Mouse (Mus musculus) liver, adult 2 months (tissue): ENCODE measurements around the gene Prelp. TPM values are rescaled to one million over a fixed set of nuclear protein-coding genes. Genes with fewer than 3 reads are reported as not detected.

Experiments
- DNase-seq: peaks from one replicate; pipeline ENCODE4 v3.0.0-alpha.2; 2011; ENCODE audit warnings: low read depth, low spot score; ENCODE audit errors: extremely low read depth
- H3K27ac ChIP-seq: fragments of 200-500 bp; replicated peaks from 2 replicates; pipeline ENCODE4 v1.5.1; 2012; ENCODE audit warnings: low read depth, mild to moderate bottlenecking, control low read depth, inconsistent platforms, low read length; ENCODE audit not compliant: insufficient read depth
- H3K27me3 ChIP-seq: fragments of 200-500 bp; 2 replicates; pipeline ENCODE4 v1.6.1; 2012; ENCODE audit warnings: mild to moderate bottlenecking, moderate library complexity, low read length, inconsistent platforms; ENCODE audit not compliant: control insufficient read depth, insufficient read depth
- H3K36me3 ChIP-seq: fragments of 200-500 bp; 2 replicates; pipeline ENCODE4 v1.6.1; 2012; ENCODE audit warnings: low read length, inconsistent platforms; ENCODE audit not compliant: control insufficient read depth, insufficient read depth
- H3K4me1 ChIP-seq: fragments of 200-500 bp; 2 replicates; pipeline ENCODE4 v1.6.1; 2011; ENCODE audit warnings: low read length; ENCODE audit not compliant: control insufficient read depth, insufficient read depth
- H3K4me3 ChIP-seq: fragments of 200-500 bp; 2 replicates; pipeline ENCODE4 v1.5.1; 2011; ENCODE audit warnings: low read depth, mild to moderate bottlenecking, control low read depth, low read length, moderate library complexity; ENCODE audit not compliant: insufficient read depth
- H3K79me2 ChIP-seq: fragments of 200-500 bp; 2 replicates; pipeline ENCODE4 v1.6.1; 2012; ENCODE audit warnings: inconsistent platforms, mild to moderate bottlenecking, low read length, moderate library complexity; ENCODE audit not compliant: control insufficient read depth, insufficient read depth
- H3K9ac ChIP-seq: fragments of 200-500 bp; 2 replicates; pipeline ENCODE4 v1.6.1; 2012; ENCODE audit warnings: low read depth, mild to moderate bottlenecking, control low read depth, inconsistent platforms, low read length
- CTCF ChIP-seq: fragments of 200-500 bp; IDR thresholded peaks from 2 replicates; pipeline ENCODE4 v1.5.1; 2011; ENCODE audit warnings: low read depth, low read length, control low read depth
- POLR2A ChIP-seq: fragments of 200-500 bp; IDR thresholded peaks from 2 replicates; pipeline ENCODE4 v1.6.1; 2011; ENCODE audit warnings: low read length, control low read depth; ENCODE audit not compliant: insufficient read depth; ENCODE audit errors: extremely low read depth
- WGBS: fragments of 180-500 bp; shearing (Covaris S2); methylation state at CpG from one replicate; pipeline ENCODE4 v1.1.7; 2018; 5-methylcytosine and 5-hydroxymethylcytosine counted together
- polyA plus RNA-seq: library from polyadenylated mRNA; depleted of rRNA; stranded (reverse); fragments of >200 nt; gene quantifications from 2 replicates; pipeline ENCODE4 v1.2.3, GENCODE M21; 2012
- total RNA-seq: library from RNA; depleted of rRNA; stranded (reverse); fragments of >200 nt; gene quantifications from 2 replicates; pipeline ENCODE4 v1.2.3, GENCODE M21; 2014

Gene Prelp
- total and polyA plus RNA-seq, 2 experiments = 6.6 to 23.8 TPM

GRCm38 (mm10) chr1:133907949-133908658, 13.1 kb downstream of the Prelp start, which contains the start of gene Optc:
Gene Optc, minus strand, starts transcription at chr1:133907999.
- H3K36me3 ChIP-seq = no peaks in the 10 kb centered on the region
- peaks cover 7% of the 10 kb centered on the region; the same call in 1 of the 2 replicates for H3K4me1 ChIP-seq
- WGBS = 18% methylated on average over 30 of the region's 30 CpGs
- no peaks in the 10 kb centered on the region for H3K79me2 ChIP-seq
- H3K27me3 ChIP-seq = no peaks in the 10 kb centered on the region
- no peak within 1 kb of the TSS for H3K27ac ChIP-seq
- H3K9ac ChIP-seq = peak within 1 kb of the TSS; percentile 40
- H3K4me3 ChIP-seq = peak within 1 kb of the TSS; percentile 26
- no peak for DNase-seq
- no peak for TF ChIP-seq CTCF
- no peak for TF ChIP-seq POLR2A

GRCm38 (mm10) chr1:133906420-133906819, 14.8 kb downstream of the Prelp start:
- TF ChIP-seq CTCF (no peak), POLR2A (no peak)
- DNase-seq = no peak
- no peaks in the 10 kb centered on the region for H3K27me3 ChIP-seq

GRCm38 (mm10) chr1:133900825-133901224, 20.4 kb downstream of the Prelp start:
- no peak overlapping the region for H3K9ac ChIP-seq
- no peaks in the 10 kb centered on the region for H3K79me2 ChIP-seq
- no peaks in the 10 kb centered on the region for H3K36me3 ChIP-seq
- no peak overlapping the region for H3K27ac ChIP-seq
- H3K27me3 ChIP-seq = no peaks in the 10 kb centered on the region
- H3K4me1 ChIP-seq = no peaks in the 10 kb centered on the region
- no peak for DNase-seq
- WGBS = 79% methylated on average over 9 of the region's 9 CpGs
- TF ChIP-seq POLR2A (no peak), CTCF (no peak)
- H3K4me3 ChIP-seq = no peak overlapping the region

More at GRCm38 (mm10) chr1:133906420-133906819, 14.8 kb downstream of the Prelp start:
- no peak overlapping the region for H3K9ac ChIP-seq
- H3K4me1 ChIP-seq = peaks cover 7% of the 10 kb centered on the region; the same call in 1 of the 2 replicates
- H3K27ac ChIP-seq = no peak overlapping the region
- no peaks in the 10 kb centered on the region for H3K79me2 ChIP-seq
- no peaks in the 10 kb centered on the region for H3K36me3 ChIP-seq
- WGBS = 85% methylated on average over 12 of the region's 12 CpGs
- H3K4me3 ChIP-seq = no peak overlapping the region

GRCm38 (mm10) chr1:133899043-133899542, 22.1 kb downstream of the Prelp start:
- H3K27ac ChIP-seq = no peak overlapping the region
- H3K27me3 ChIP-seq = no peaks in the 10 kb centered on the region
- H3K36me3 ChIP-seq = no peaks in the 10 kb centered on the region
- no peaks in the 10 kb centered on the region for H3K4me1 ChIP-seq
- no peaks in the 10 kb centered on the region for H3K79me2 ChIP-seq
- no peak overlapping the region for H3K4me3 ChIP-seq
- H3K9ac ChIP-seq = no peak overlapping the region
- TF ChIP-seq CTCF (no peak), POLR2A (no peak)
- DNase-seq = no peak
- 86% methylated on average over 9 of the region's 9 CpGs for WGBS

- Histone ChIP-seq H3K36me3 (no peaks in the 10 kb centered on the region), H3K79me2 (no peaks in the 10 kb centered on the region), H3K27me3 (no peaks in the 10 kb centered on the region), H3K27ac (no peak overlapping the region), H3K4me3 (no peak overlapping the region), H3K9ac (no peak overlapping the region), H3K4me1 (no peaks in the 10 kb centered on the region; the same call in 1 of the 2 replicates)
- TF ChIP-seq POLR2A (no peak), CTCF (no peak)
- WGBS = 75% methylated on average over 6 of the region's 6 CpGs
- no peak for DNase-seq
These were observed 23.9 kb downstream of the Prelp start for GRCm38 (mm10) chr1:133897293-133897692.

- H3K27ac ChIP-seq = peak overlapping the region; percentile 21
- DNase-seq = no peak
- WGBS = 62% methylated on average over 5 of the region's 5 CpGs
- H3K27me3 ChIP-seq = no peaks in the 10 kb centered on the region
- TF ChIP-seq CTCF (no peak), POLR2A (no peak)
- no peak overlapping the region for H3K4me3 ChIP-seq
- H3K36me3 ChIP-seq = no peaks in the 10 kb centered on the region
- H3K9ac ChIP-seq = no peak overlapping the region
- H3K79me2 ChIP-seq = no peaks in the 10 kb centered on the region
- H3K4me1 ChIP-seq = peaks cover 2% of the 10 kb centered on the region
These were observed 29.7 kb downstream of the Prelp start for GRCm38 (mm10) chr1:133891489-133891888.
